Mouse (Mus musculus) myocyte (in vitro differentiated cells): ENCODE data around the gene Nkapl. TPM values are rescaled to one million over a fixed set of nuclear protein-coding genes. Genes with fewer than 3 reads are reported as not detected.

Experiments used
- H3K27me3 ChIP-seq: one replicate; pipeline ENCODE4 v1.6.1; 2011; ENCODE audit not compliant: control insufficient read depth, insufficient read depth, insufficient read length
- H3K36me3 ChIP-seq: one replicate; pipeline ENCODE4 v1.6.1; 2011; ENCODE audit not compliant: control insufficient read depth, insufficient read depth
- H3K4me2 ChIP-seq: one replicate; pipeline ENCODE4 v1.6.1; 2011; ENCODE audit warnings: low read depth, control low read depth
- H3K4me3 ChIP-seq: one replicate; pipeline ENCODE4 v1.5.1; 2011; ENCODE audit warnings: mild to moderate bottlenecking, control low read depth, moderate library complexity
- H3K79me2 ChIP-seq: one replicate; pipeline ENCODE4 v1.6.1; 2011; ENCODE audit not compliant: control insufficient read depth, insufficient read depth
- H3ac ChIP-seq: one replicate; pipeline ENCODE4 v1.6.1; 2011; ENCODE audit not compliant: control insufficient read depth, insufficient read length
- CEBPB ChIP-seq: IDR thresholded peaks from 2 replicates; pipeline ENCODE4 v1.6.1; 2011; ENCODE audit warnings: mild to moderate bottlenecking, moderate library complexity; ENCODE audit not compliant: poor library complexity, insufficient read depth, severe bottlenecking
- E2F4 ChIP-seq: IDR thresholded peaks from one replicate; pipeline ENCODE4 v1.6.1; 2011; ENCODE audit warnings: mild to moderate bottlenecking, control low read depth, moderate library complexity; ENCODE audit not compliant: insufficient read depth
- MAX ChIP-seq: IDR thresholded peaks from one replicate; pipeline ENCODE4 v1.6.1; 2011; ENCODE audit warnings: low read depth, mild to moderate bottlenecking, control low read depth
- MYOD1 ChIP-seq, 3 experiments: IDR thresholded peaks; one replicate each; pipeline ENCODE4 v1.6.1; 2011; ENCODE audit warnings: control low read depth in 2 of 3, low read depth in 2 of 3, mild to moderate bottlenecking in 2 of 3, moderate library complexity in 1 of 3; ENCODE audit not compliant: insufficient read length in 2 of 3, control insufficient read depth in 1 of 3
- MYOG ChIP-seq, 3 experiments: IDR thresholded peaks; one replicate each; pipeline ENCODE4 v1.6.1; 2011; ENCODE audit warnings: control low read depth in 2 of 3, low read depth in 2 of 3, mild to moderate bottlenecking in 2 of 3; ENCODE audit not compliant: insufficient read length in 2 of 3, control insufficient read depth in 1 of 3, insufficient read depth in 1 of 3
- POLR2A ChIP-seq: IDR thresholded peaks from one replicate; pipeline ENCODE4 v1.6.1; 2011; ENCODE audit warnings: low read depth, mild to moderate bottlenecking, control low read depth, moderate library complexity; ENCODE audit not compliant: insufficient read length
- POLR2AphosphoS2 ChIP-seq: IDR thresholded peaks from one replicate; pipeline ENCODE4 v1.6.1; 2011; ENCODE audit warnings: low read depth, control low read depth; ENCODE audit not compliant: insufficient read length
- REST ChIP-seq: IDR thresholded peaks from one replicate; pipeline ENCODE4 v1.6.1; 2011; ENCODE audit warnings: mild to moderate bottlenecking, control low read depth, moderate library complexity; ENCODE audit not compliant: insufficient read depth, insufficient read length
- SRF ChIP-seq: IDR thresholded peaks from one replicate; pipeline ENCODE4 v1.6.1; 2011; ENCODE audit warnings: low read depth; ENCODE audit not compliant: control insufficient read depth, insufficient read length
- TCF12 ChIP-seq: IDR thresholded peaks from one replicate; pipeline ENCODE4 v1.6.1; 2011; ENCODE audit warnings: mild to moderate bottlenecking, control low read depth; ENCODE audit not compliant: poor library complexity, insufficient read depth, severe bottlenecking
- TCF3 ChIP-seq: IDR thresholded peaks from one replicate; pipeline ENCODE4 v1.6.1; 2011; ENCODE audit warnings: low read depth, control low read depth; ENCODE audit not compliant: insufficient read length
- USF1 ChIP-seq: IDR thresholded peaks from one replicate; pipeline ENCODE4 v1.6.1; 2011; ENCODE audit warnings: low read depth, mild to moderate bottlenecking, control low read depth, moderate library complexity
- polyA plus RNA-seq: library from polyadenylated mRNA; unstranded; fragments of >200 nt; fragmentation: generic; extraction: Trizol; gene quantifications from one replicate; pipeline ENCODE4 v1.2.1, GENCODE M21; 2012; ENCODE audit warnings: missing spikeins

Gene Nkapl
- polyA plus RNA-seq, 1 experiment = 0.05 TPM

- no peak overlapping the region for H3ac ChIP-seq
- H3K79me2 ChIP-seq = no peaks in the 10 kb centered on the region
- H3K4me3 ChIP-seq = no peak overlapping the region
- TF ChIP-seq MYOG (IDR thresholded peaks at IDR 0.05; ENCODE audit: control insufficient read depth in 1 of 3, insufficient read depth in 1 of 3, insufficient read length in 2 of 3, low read depth in 2 of 3) (no peak), CEBPB (no peak), MAX (no peak), REST (no peak), TCF3 (no peak), USF1 (no peak), POLR2AphosphoS2 (no peak), E2F4 (no peak), SRF (no peak), TCF12 (no peak), MYOD1 (IDR thresholded peaks at IDR 0.05; ENCODE audit: control insufficient read depth in 1 of 3, insufficient read length in 2 of 3, low read depth in 2 of 3) (no peak), POLR2A (no peak)
- H3K27me3 ChIP-seq = no peaks in the 10 kb centered on the region
- H3K4me2 ChIP-seq = no peak overlapping the region
- H3K36me3 ChIP-seq = no peaks in the 10 kb centered on the region
Observed at GRCm38 (mm10) chr13:21435476-21435875, 32.8 kb downstream of the Nkapl start.

- H3K36me3 ChIP-seq = no peaks in the 10 kb centered on the region
- H3K79me2 ChIP-seq = no peaks in the 10 kb centered on the region
- no peak overlapping the region for H3ac ChIP-seq
- no peak for TF ChIP-seq TCF3
- no peak for TF ChIP-seq MAX
- TF ChIP-seq MYOD1 (IDR thresholded peaks at IDR 0.05; ENCODE audit: control insufficient read depth in 1 of 3, insufficient read length in 2 of 3, low read depth in 2 of 3) = no peak
- TF ChIP-seq REST = no peak
- no peak for TF ChIP-seq CEBPB
- TF ChIP-seq MYOG (IDR thresholded peaks at IDR 0.05; ENCODE audit: control insufficient read depth in 1 of 3, insufficient read depth in 1 of 3, insufficient read length in 2 of 3, low read depth in 2 of 3) = no peak
- TF ChIP-seq E2F4 = no peak
- TF ChIP-seq USF1 = no peak
- no peak overlapping the region for H3K4me2 ChIP-seq
- no peaks in the 10 kb centered on the region for H3K27me3 ChIP-seq
- no peak overlapping the region for H3K4me3 ChIP-seq
Observed at GRCm38 (mm10) chr13:21427631-21428030, 40.7 kb downstream of the Nkapl start.

- no peaks in the 10 kb centered on the region for H3K36me3 ChIP-seq
- H3K4me3 ChIP-seq = no peak overlapping the region
- no peak overlapping the region for H3K4me2 ChIP-seq
- H3ac ChIP-seq = no peak overlapping the region
- no peaks in the 10 kb centered on the region for H3K27me3 ChIP-seq
- no peaks in the 10 kb centered on the region for H3K79me2 ChIP-seq
- no peak for TF ChIP-seq CEBPB
Observed at GRCm38 (mm10) chr13:21423301-21423700, 45.0 kb downstream of the Nkapl start.

GRCm38 (mm10) chr13:21418865-21419264 lies 49.4 kb downstream of the Nkapl start:
- Histone ChIP-seq H3K4me2 (peak overlapping the region; percentile 27), H3K79me2 (no peaks in the 10 kb centered on the region), H3K27me3 (no peaks in the 10 kb centered on the region), H3K4me3 (no peak overlapping the region), H3ac (no peak overlapping the region), H3K36me3 (no peaks in the 10 kb centered on the region)
- TF ChIP-seq CEBPB (no peak), USF1 (no peak), MYOG (IDR thresholded peaks at IDR 0.05; ENCODE audit: control insufficient read depth in 1 of 3, insufficient read depth in 1 of 3, insufficient read length in 2 of 3, low read depth in 2 of 3) (peak in 1 of 3 experiments; percentile 16), SRF (no peak), TCF12 (no peak), MYOD1 (IDR thresholded peaks at IDR 0.05; ENCODE audit: control insufficient read depth in 1 of 3, insufficient read length in 2 of 3, low read depth in 2 of 3) (peak in 2 of 3 experiments; percentile 76 to 80)

- Histone ChIP-seq H3K79me2 (no peaks in the 10 kb centered on the region), H3K4me3 (no peak overlapping the region)
- TF ChIP-seq POLR2A (no peak), MYOG (IDR thresholded peaks at IDR 0.05; ENCODE audit: control insufficient read depth in 1 of 3, insufficient read depth in 1 of 3, insufficient read length in 2 of 3, low read depth in 2 of 3) (no peak), E2F4 (no peak), TCF3 (no peak), REST (no peak), MAX (no peak), CEBPB (no peak), TCF12 (no peak), SRF (no peak), POLR2AphosphoS2 (no peak), USF1 (no peak), MYOD1 (IDR thresholded peaks at IDR 0.05; ENCODE audit: control insufficient read depth in 1 of 3, insufficient read length in 2 of 3, low read depth in 2 of 3) (no peak)
Observed at GRCm38 (mm10) chr13:21417298-21418010, 50.9 kb downstream of the Nkapl start.

More at GRCm38 (mm10) chr13:21417298-21418010, 50.9 kb downstream of the Nkapl start:
- Histone ChIP-seq H3K27me3 (no peaks in the 10 kb centered on the region), H3ac (no peak overlapping the region), H3K36me3 (no peaks in the 10 kb centered on the region), H3K4me2 (peak overlapping the region; percentile 56)

Other genes with a start within 250 kb of the Nkapl start
- gene Gpx5, start 175.8 kb downstream of the Nkapl start, polyA plus RNA-seq = not detected
- not detected for gene Gpx6, start 156.4 kb downstream of the Nkapl start, polyA plus RNA-seq
- gene Olfr1367, start 121.6 kb downstream of the Nkapl start, polyA plus RNA-seq = not detected
- 2.8 TPM for gene Zscan12, start 105.7 kb downstream of the Nkapl start, polyA plus RNA-seq
- 13.6 TPM for gene Zkscan3, start 65.8 kb downstream of the Nkapl start, polyA plus RNA-seq
- 0.13 TPM for gene Pgbd1, start 27.5 kb downstream of the Nkapl start, polyA plus RNA-seq
- 6.3 TPM for gene Zscan26, start 14.8 kb downstream of the Nkapl start, polyA plus RNA-seq
- not detected for gene Zkscan4, start 10.4 kb upstream of the Nkapl start, polyA plus RNA-seq
- not detected for gene Gm10065, start 10.9 kb upstream of the Nkapl start, polyA plus RNA-seq
- gene AK157302, start 26.7 kb upstream of the Nkapl start, polyA plus RNA-seq = 0.71 TPM
- 29.0 TPM for gene Gm11273, start 32.9 kb upstream of the Nkapl start, polyA plus RNA-seq
- 1.9 TPM for gene Zkscan8, start 62.6 kb upstream of the Nkapl start, polyA plus RNA-seq
- gene Olfr1366, start 74.3 kb upstream of the Nkapl start, polyA plus RNA-seq = 0.02 TPM
- gene Olfr1535, start 91.4 kb upstream of the Nkapl start, polyA plus RNA-seq = not detected
- not detected for gene Olfr1364, start 113.2 kb upstream of the Nkapl start, polyA plus RNA-seq
- not detected for gene Olfr1362, start 145.5 kb upstream of the Nkapl start, polyA plus RNA-seq
- gene Olfr11, start 174.0 kb upstream of the Nkapl start, polyA plus RNA-seq = not detected
- not detected for gene Olfr1361, start 194.9 kb upstream of the Nkapl start, polyA plus RNA-seq
- not detected for gene Olfr1360, start 208.9 kb upstream of the Nkapl start, polyA plus RNA-seq
- gene Olfr1359, start 229.6 kb upstream of the Nkapl start, polyA plus RNA-seq = not detected
- 2.7 TPM for gene Hist1h2bl, start 247.6 kb upstream of the Nkapl start, polyA plus RNA-seq
- 6.4 TPM for gene Hist1h2ai, start 247.9 kb upstream of the Nkapl start, polyA plus RNA-seq
- 9.0 TPM for gene Hist1h3h, start 249.2 kb upstream of the Nkapl start, polyA plus RNA-seq